8 mouse cellular contexts compared by ENCODE assay signal in the genomic region with DNA sequence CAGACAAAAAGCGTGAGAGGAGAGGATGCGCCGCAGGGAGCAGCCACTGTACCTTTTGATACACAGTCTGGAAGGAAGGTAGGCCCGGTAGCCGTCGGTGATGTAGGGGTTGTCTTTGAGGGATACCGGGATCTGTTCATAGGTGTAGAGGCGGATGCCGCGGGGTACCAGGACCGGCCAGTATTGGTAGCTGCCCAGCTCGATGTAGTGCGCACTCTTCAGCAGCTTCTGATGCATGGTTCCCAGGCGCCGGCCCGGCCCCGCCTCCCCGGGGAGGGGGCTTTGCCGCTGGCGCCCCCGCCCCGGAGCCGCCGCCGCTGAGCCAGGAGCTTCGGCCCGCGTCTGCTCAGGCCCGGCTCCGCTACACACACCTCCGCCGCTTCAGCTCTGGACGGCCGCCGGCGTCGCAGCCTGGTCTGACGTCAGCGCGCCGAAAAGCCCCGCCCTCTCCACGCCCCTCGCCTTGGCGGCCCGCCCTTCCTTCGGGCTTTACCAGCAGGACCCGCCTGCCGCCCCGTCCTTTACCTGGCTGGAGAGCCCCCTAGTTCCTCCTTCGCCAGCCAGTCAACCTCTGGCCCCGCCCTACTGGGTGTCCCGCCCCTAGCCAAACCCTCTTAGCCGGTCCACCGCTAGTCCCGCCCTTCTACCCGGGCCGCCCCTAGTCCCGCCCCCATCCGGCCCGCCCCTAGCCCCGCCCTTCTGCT. TPM values are rescaled to one million over a fixed set of nuclear protein-coding genes. Genes with fewer than 3 reads are reported as not detected.
A peak's percentile ranks its signal among the peaks of the same experiment; 100 is the strongest.
DNase-seq lines count a peak whose midpoint lies in the region; ATAC-seq and TF ChIP-seq lines count a peak whose summit lies in the region.

Paqr3 (minus strand) TSS at position 390 of the 704 bp plus-strand sequence.

- H3K4me3 ChIP-seq in cortical plate, adult 2 months (ENCODE audit: insufficient read depth, low read length): peak within 1 kb of the TSS; percentile 98

- ATAC-seq in activated CD4-positive, CD25-positive, alpha-beta regulatory T cell, adult 4 months: peak; percentile 91
- ATAC-seq in megakaryocyte progenitor cell, adult 5-6 weeks (replicated peaks; ENCODE audit: poor library complexity): peak; percentile 97

- H3K4me1 ChIP-seq in cortical plate, adult 2 months (ENCODE audit: control insufficient read depth, insufficient read depth, low read length): peaks cover 8% of the 10 kb centered on the region

- DNase-seq in gastrocnemius, postnatal 10 days: peak; percentile 98
- peak; percentile 92 for DNase-seq in induced T-regulatory cell, adult 2 months (ENCODE audit: low read depth)
- peak; percentile 93 to 97 for DNase-seq in left cerebral cortex, adult 9 months (ENCODE audit: low spot score in 2 of 2)
- DNase-seq in right cerebral cortex, postnatal 14 days: peak; percentile 98
- DNase-seq in urinary bladder, postnatal 36 days (ENCODE audit: low spot score in 2 of 2): peak; percentile 98

- H3K27ac ChIP-seq in cortical plate, adult 2 months (ENCODE audit: insufficient read depth, low read length): peak within 1 kb of the TSS; percentile 50; the same call in 1 of the 2 replicates

- TF ChIP-seq CTCF in cortical plate, adult 2 months (IDR thresholded peaks at IDR 0.05; ENCODE audit: extremely low read depth, insufficient read depth, low read length): no peak

- 0 out of 2 replicates have a peak, but pooled peaks have one; percentile 40 for TF ChIP-seq POLR2A in cortical plate, adult 2 months (IDR thresholded peaks at IDR 0.05; ENCODE audit: extremely low read depth, insufficient read depth, low read length)

RNA-seq across cellular contexts. Expression of gene Paqr3, which starts in this region (rescaled TPM):
- 1 to 10 TPM; 1.5 to 2.0 TPM for polyA plus RNA-seq in activated CD4-positive, CD25-positive, alpha-beta regulatory T cell, adult 4 months (2017; shearing (Covaris generic))
- polyA plus RNA-seq in cortical plate, adult 2 months (2012; rRNA removed): 15.1 and 16.1 TPM in 2 replicates
- total RNA-seq in gastrocnemius, postnatal 10 days (2021): 1 to 10 TPM; 2.2 to 3.0 TPM
- 3.1 and 6.2 TPM in 2 replicates for total RNA-seq in megakaryocyte progenitor cell, adult 5-6 weeks (2015)
- 3.9 and 4.7 TPM in 2 replicates for total RNA-seq in megakaryocyte progenitor cell, adult 5-6 weeks (2017)

Comparison
In these comparisons a context has a peak if more than half of its experiments do, and no peak if none do; other contexts are left out.
1. Peak in every context shown above with its lines: DNase-seq, ATAC-seq, H3K4me3 ChIP-seq and H3K27ac ChIP-seq.